Mouse (Mus musculus) liver, embryonic 16.5 days (tissue): ENCODE data around the gene Prcc. TPM values are rescaled to one million over a fixed set of nuclear protein-coding genes. Genes with fewer than 3 reads are reported as not detected.
"Not testable (repeated sequence)": the region's sequence is repeated elsewhere in the genome, so short reads cannot be mapped to it uniquely, and the experiment has no call there.

Experiments used
- ATAC-seq: fragments of 200-750 bp; cut with Nextera tagmentation; 2 replicates; pipeline ENCODE4 v1.8.0; 2017; ENCODE audit warnings: low read depth, mild to moderate bottlenecking, moderate number of reproducible peaks, moderate library complexity
- H3K27ac ChIP-seq: fragments of 300-500 bp; sonication (generic); 2 replicates; pipeline ENCODE4 v1.5.1; 2014; ENCODE audit warnings: mild to moderate bottlenecking, low read length
- H3K27me3 ChIP-seq: fragments of 300-500 bp; sonication (generic); 2 replicates; pipeline ENCODE4 v1.6.1; 2014; ENCODE audit warnings: low read depth, low read length, mixed read lengths; ENCODE audit not compliant: control insufficient read depth, insufficient read depth
- H3K36me3 ChIP-seq: fragments of 300-500 bp; sonication (generic); 2 replicates; pipeline ENCODE4 v1.6.1; 2014; ENCODE audit warnings: mild to moderate bottlenecking; ENCODE audit not compliant: control insufficient read depth, insufficient read depth
- H3K4me1 ChIP-seq: fragments of 300-500 bp; sonication (generic); 2 replicates; pipeline ENCODE4 v1.6.1; 2014; ENCODE audit warnings: low read depth, low read length, mixed read lengths; ENCODE audit not compliant: control insufficient read depth
- H3K4me2 ChIP-seq: fragments of 300-500 bp; sonication (generic); 2 replicates; pipeline ENCODE4 v1.6.1; 2014; ENCODE audit warnings: low read depth, low read length, mixed read lengths
- H3K4me3 ChIP-seq: fragments of 300-500 bp; sonication (generic); 2 replicates; pipeline ENCODE4 v1.5.1; 2014; ENCODE audit warnings: low read depth, mild to moderate bottlenecking, low read length
- H3K9ac ChIP-seq: fragments of 300-500 bp; sonication (generic); 2 replicates; pipeline ENCODE4 v1.6.1; 2014; ENCODE audit warnings: low read depth, low read length
- H3K9me3 ChIP-seq: fragments of 300-500 bp; sonication (generic); replicated peaks from 2 replicates; pipeline ENCODE4 v1.6.1; 2016; ENCODE audit warnings: low read length; ENCODE audit not compliant: control insufficient read depth
- WGBS: fragments of 180-500 bp; shearing (Covaris S2); extraction: QIAGEN DNeasy Blood & Tissue Kit; methylation state at CpG from one replicate; pipeline ENCODE4 v1.1.7; 2014; ENCODE audit not compliant: insufficient replicate concordance; 5-methylcytosine and 5-hydroxymethylcytosine counted together
- polyA plus RNA-seq: library from polyadenylated mRNA; unstranded; fragments of >200 nt; fragmentation: Nextera tagmentation; extraction: Ambion mirVana; gene quantifications from 2 replicates; pipeline ENCODE4 v1.2.1, GENCODE M21; 2015

Prcc gene
- polyA plus RNA-seq, 1 experiment from 2014 or later, result 4.7 TPM

DNA sequence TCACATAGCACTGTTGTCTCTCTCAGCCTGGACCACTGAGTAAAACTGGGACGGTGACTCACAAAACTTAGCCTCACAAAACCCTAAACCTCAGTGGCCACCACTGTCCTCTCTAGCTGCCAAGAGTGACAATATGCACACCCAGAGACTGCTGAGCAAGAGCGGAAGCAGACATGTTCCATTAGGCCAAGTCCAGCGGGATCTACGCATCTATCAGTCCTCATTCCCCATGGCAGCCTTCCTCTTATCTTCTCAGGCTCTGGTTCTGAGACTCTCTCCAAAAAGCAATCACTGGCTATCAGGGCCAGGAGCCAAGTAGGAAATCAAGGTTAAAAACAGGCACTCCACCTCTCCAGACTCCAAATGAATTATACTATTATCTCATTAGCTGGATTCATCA lies 7.7 kb downstream of the Prcc start:
- ATAC-seq, result no peak
- Histone ChIP-seq H3K27ac (no peak overlapping the region), H3K4me1 (peaks cover 2% of the 10 kb centered on the region; the same call in 1 of the 2 replicates), H3K36me3 (peaks cover 13% of the 10 kb centered on the region), H3K9ac (no peak overlapping the region), H3K27me3 (no peaks in the 10 kb centered on the region), H3K4me3 (no peak overlapping the region), H3K9me3 (no peaks in the 10 kb centered on the region), H3K4me2 (no peak overlapping the region)
- 95% methylated on average over 4 of the region's 4 CpGs for WGBS

DNA sequence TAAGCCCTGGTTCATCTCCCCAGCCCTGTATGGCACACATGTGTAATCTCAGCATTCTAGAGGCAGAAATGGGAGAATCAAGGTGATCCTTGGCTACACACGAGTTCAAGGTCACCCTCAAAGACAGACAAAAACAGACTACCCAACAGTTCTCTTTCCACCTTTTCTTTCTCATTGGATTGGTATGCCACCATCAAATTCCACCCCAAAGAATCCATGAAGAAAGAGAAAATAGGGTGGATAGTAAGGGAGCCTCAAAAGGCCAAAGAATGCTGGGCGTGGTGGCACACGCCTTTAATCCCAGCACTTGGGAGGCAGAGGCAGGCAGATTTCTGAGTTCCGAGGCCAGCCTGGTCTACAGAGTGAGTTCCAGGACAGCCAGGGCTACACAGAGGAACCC lies 21.3 kb downstream of the Prcc start:
- not testable (repeated sequence) for H3K4me3 ChIP-seq, H3K4me1 ChIP-seq, H3K9ac ChIP-seq, H3K9me3 ChIP-seq, H3K4me2 ChIP-seq, H3K27me3 ChIP-seq, H3K27ac ChIP-seq, ATAC-seq
- 76% methylated on average over 4 of the region's 4 CpGs for WGBS
- H3K36me3 ChIP-seq, result peaks cover 39% of the 10 kb centered on the region

DNA sequence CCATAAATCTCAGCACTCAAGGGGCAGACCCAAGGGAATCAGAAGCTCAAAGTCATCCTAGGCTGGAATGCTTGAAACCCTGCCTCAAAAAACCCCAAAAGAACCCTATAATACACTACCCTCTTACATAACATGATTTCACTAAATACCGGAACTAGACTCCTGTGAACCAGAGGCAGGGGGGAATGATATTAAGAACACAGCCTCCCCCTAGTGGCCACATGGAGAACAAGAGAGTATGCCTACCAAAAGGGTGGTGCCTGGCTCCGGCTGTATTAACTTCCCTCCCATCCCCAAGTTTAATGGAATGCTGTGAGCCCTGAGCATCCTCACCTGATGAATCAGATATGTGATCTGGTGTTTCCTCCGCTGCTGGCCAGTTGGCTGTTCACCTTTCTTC lies 25.6 kb downstream of the Prcc start:
- H3K9ac ChIP-seq, result no peak overlapping the region
- H3K4me2 ChIP-seq, result no peak overlapping the region
- H3K27me3 ChIP-seq, result no peaks in the 10 kb centered on the region
- H3K4me1 ChIP-seq, result no peaks in the 10 kb centered on the region
- 31% methylated on average over 3 of the region's 3 CpGs for WGBS
- no peak for ATAC-seq
- no peak overlapping the region for H3K4me3 ChIP-seq
- H3K9me3 ChIP-seq, result no peaks in the 10 kb centered on the region
- peaks cover 41% of the 10 kb centered on the region for H3K36me3 ChIP-seq
- H3K27ac ChIP-seq, result no peak overlapping the region

DNA sequence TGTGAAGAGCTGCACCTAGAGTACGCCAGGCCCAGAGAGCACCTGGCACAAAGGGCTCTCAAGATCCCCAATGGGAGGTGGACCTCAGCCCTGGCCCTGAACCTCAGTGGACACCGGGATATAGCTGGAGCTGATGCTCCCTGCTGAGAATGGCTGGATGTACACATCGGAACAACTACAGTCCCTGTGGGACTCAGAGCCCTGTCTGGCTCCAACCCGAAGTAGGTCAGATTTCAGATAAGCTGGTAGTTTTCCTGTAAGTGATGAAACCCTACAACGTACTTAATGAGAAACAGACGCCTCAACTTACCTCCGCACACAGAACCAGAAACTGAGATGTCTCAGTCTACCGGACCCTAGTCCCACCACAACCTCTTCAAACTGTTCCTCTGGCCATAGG lies 27.7 kb downstream of the Prcc start:
- ATAC-seq, result no peak

DNA sequence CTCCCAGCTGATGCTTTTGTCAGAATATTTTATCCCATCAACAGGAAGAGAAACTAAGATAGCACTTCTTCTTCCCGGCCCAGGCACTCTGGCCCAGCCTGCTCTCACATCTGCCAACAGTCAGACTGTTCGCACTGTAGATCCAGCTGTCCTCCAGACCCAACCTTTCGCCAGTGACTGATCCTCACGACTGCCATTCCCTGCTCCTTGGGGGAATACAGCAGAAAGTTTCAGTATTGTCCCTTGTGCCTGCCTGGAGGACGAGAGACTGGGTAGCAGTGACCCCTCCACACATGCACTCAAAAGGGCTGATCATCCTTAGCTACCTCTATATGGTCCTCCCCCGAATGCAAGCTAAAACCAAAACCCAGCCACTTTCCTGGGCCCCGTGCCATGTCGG lies 29.5 kb downstream of the Prcc start:
- whole genome bisulfite sequencing, result 77% methylated on average over 8 of the region's 8 CpGs
- H3K27ac ChIP-seq, result no peak overlapping the region
- H3K27me3 ChIP-seq, result no peaks in the 10 kb centered on the region
- no peaks in the 10 kb centered on the region for H3K4me1 ChIP-seq
- H3K9ac ChIP-seq, result no peak overlapping the region
- no peak for ATAC-seq
- no peak overlapping the region for H3K4me2 ChIP-seq
- H3K4me3 ChIP-seq, result no peak overlapping the region
- H3K9me3 ChIP-seq, result no peaks in the 10 kb centered on the region
- peaks cover 28% of the 10 kb centered on the region for H3K36me3 ChIP-seq

More for the DNA sequence above, 27.7 kb downstream of the Prcc start:
- H3K9me3 ChIP-seq, result no peaks in the 10 kb centered on the region
- H3K4me3 ChIP-seq, result no peak overlapping the region
- WGBS, result 86% methylated on average over 8 of the region's 8 CpGs
- H3K27me3 ChIP-seq, result no peaks in the 10 kb centered on the region
- peaks cover 35% of the 10 kb centered on the region for H3K36me3 ChIP-seq
- H3K4me2 ChIP-seq, result no peak overlapping the region
- H3K27ac ChIP-seq, result no peak overlapping the region
- no peak overlapping the region for H3K9ac ChIP-seq
- no peaks in the 10 kb centered on the region for H3K4me1 ChIP-seq

- Histone ChIP-seq H3K9me3 (no peaks in the 10 kb centered on the region), H3K4me3 (no peak overlapping the region), H3K4me2 (no peak overlapping the region), H3K27ac (no peak overlapping the region), H3K36me3 (peaks cover 28% of the 10 kb centered on the region), H3K4me1 (no peaks in the 10 kb centered on the region), H3K27me3 (no peaks in the 10 kb centered on the region), H3K9ac (no peak overlapping the region)
- WGBS, result 64% methylated on average over 7 of the region's 7 CpGs
- ATAC-seq, result no peak
Measured at GRCm38 (mm10) chr3:87854795-87855568, 30.4 kb downstream of the Prcc start.

DNA sequence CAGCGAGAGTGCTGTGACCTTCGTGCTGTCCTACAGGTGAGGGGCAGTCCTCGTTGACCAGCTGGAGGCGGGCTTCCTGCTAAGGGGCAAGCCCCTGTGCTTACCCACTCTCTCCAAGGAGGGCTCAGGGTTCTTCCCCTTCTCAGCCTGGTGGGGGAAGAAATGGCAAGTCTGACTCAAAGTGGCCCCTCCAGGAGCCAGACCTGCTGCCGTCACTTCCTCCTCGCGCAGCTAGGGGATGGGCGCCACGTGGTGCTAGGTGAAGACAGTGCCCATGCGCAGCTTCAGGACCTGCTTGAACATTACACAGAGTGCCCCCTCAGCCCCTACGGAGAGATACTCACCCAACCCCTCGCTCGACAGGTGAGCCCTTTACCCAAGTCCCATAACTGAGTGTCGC lies 36.3 kb downstream of the Prcc start:
- no peaks in the 10 kb centered on the region for H3K36me3 ChIP-seq
- H3K4me3 ChIP-seq, result no peak overlapping the region
- ATAC-seq, result no peak
- no peaks in the 10 kb centered on the region for H3K4me1 ChIP-seq
- WGBS, result 60% methylated on average over 14 of the region's 14 CpGs
- H3K4me2 ChIP-seq, result no peak overlapping the region
- H3K27ac ChIP-seq, result no peak overlapping the region
- H3K27me3 ChIP-seq, result no peaks in the 10 kb centered on the region
- H3K9ac ChIP-seq, result no peak overlapping the region
- no peaks in the 10 kb centered on the region for H3K9me3 ChIP-seq

- H3K4me3 ChIP-seq, result no peak overlapping the region
- H3K27ac ChIP-seq, result no peak overlapping the region
- H3K27me3 ChIP-seq, result no peaks in the 10 kb centered on the region
- no peaks in the 10 kb centered on the region for H3K36me3 ChIP-seq
- H3K4me1 ChIP-seq, result no peaks in the 10 kb centered on the region
- WGBS, result 22% methylated on average over 5 of the region's 5 CpGs
- ATAC-seq, result no peak
- H3K9me3 ChIP-seq, result no peaks in the 10 kb centered on the region
- H3K4me2 ChIP-seq, result no peak overlapping the region
- no peak overlapping the region for H3K9ac ChIP-seq
Measured at GRCm38 (mm10) chr3:87847680-87848079, 37.7 kb downstream of the Prcc start.

DNA sequence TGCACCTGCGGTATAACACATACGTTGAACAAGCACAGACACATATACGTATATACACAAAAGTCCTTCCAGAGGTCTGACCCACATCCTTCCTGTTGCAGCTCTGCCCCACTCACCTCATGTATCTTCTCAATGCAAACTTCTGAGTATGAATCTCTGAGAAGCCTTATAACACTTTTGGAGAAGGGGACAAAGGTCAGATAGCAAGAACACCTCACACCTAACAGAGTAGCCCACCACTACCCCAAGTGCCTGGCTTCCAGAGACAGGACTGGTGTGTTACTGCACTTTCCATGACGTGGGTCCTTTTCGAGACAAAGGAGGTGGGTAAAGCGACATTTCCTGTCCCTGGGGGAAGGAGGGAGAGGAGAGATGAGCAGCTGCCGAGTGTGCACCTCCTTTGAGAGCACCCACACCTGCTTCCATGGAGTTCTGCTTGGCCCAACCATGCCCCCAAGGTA lies 38.7 kb downstream of the Prcc start, which contains the start of gene Sh2d2a:
Gene Sh2d2a (plus strand): TSS at position 106 of the 461 bp plus-strand sequence.
- ATAC-seq, result no peak
- no peak within 1 kb of the TSS for H3K9ac ChIP-seq
- no peaks in the 10 kb centered on the region for H3K9me3 ChIP-seq
- H3K4me1 ChIP-seq, result no peaks in the 10 kb centered on the region
- no peak within 1 kb of the TSS for H3K4me3 ChIP-seq
- H3K27ac ChIP-seq, result no peak within 1 kb of the TSS; the same call in 1 of the 2 replicates
- no peaks in the 10 kb centered on the region for H3K36me3 ChIP-seq
- WGBS, result 37% methylated on average over 7 of the region's 7 CpGs
- no peak within 1 kb of the TSS for H3K4me2 ChIP-seq
- no peaks in the 10 kb centered on the region for H3K27me3 ChIP-seq
